Mouse (Mus musculus) olfactory bulb, adult 2 months (tissue): Measurements from ENCODE around the gene Ppp6r1.

Experiments
- CTCF ChIP-seq: fragments of 200-500 bp; IDR thresholded peaks from 2 replicates; pipeline ENCODE4 v1.5.1; 2012; ENCODE audit warnings: low read depth, mild to moderate bottlenecking, low read length, moderate library complexity; ENCODE audit not compliant: insufficient read depth
- POLR2A ChIP-seq: fragments of 200-500 bp; IDR thresholded peaks from 2 replicates; pipeline ENCODE4 v1.6.1; 2012; ENCODE audit warnings: mild to moderate bottlenecking, low read depth, low read length, moderate library complexity; ENCODE audit not compliant: insufficient read depth

DNA sequence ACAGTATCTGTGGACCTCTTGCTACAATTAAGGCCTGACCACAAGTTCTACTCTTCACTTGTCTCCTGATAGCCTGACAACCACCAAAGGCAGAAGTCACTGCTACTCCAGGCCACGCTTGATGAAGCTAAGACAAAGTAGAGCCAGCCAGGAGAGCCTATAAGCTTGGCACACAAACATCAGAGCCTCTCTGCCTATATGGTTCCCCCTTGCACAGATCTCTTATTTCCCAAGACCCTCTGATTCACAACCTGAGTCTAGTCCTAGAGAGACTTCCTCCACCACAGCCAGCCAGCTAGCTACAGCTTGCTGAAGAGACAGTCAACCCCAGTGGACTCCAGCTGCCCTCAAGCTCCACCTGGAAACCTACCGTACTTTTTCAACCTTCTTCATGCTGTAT, 10.8 kb downstream of the Ppp6r1 start:
- TF ChIP-seq CTCF = no peak
- TF ChIP-seq POLR2A = no peak
